Mouse (Mus musculus) myocyte (in vitro differentiated cells): ENCODE measurements around the gene Gm17428. TPM values are rescaled to one million over a fixed set of nuclear protein-coding genes. Genes with fewer than 3 reads are reported as not detected.
A peak's percentile ranks its signal among the peaks of the same experiment; 100 is the strongest.

ENCODE experiments used
- H3K27me3 ChIP-seq: one replicate; pipeline ENCODE4 v1.6.1; 2011; ENCODE audit not compliant: control insufficient read depth, insufficient read depth, insufficient read length
- H3K36me3 ChIP-seq: one replicate; pipeline ENCODE4 v1.6.1; 2011; ENCODE audit not compliant: control insufficient read depth, insufficient read depth
- H3K4me2 ChIP-seq: one replicate; pipeline ENCODE4 v1.6.1; 2011; ENCODE audit warnings: low read depth, control low read depth
- H3K4me3 ChIP-seq: one replicate; pipeline ENCODE4 v1.5.1; 2011; ENCODE audit warnings: mild to moderate bottlenecking, control low read depth, moderate library complexity
- H3K79me2 ChIP-seq: one replicate; pipeline ENCODE4 v1.6.1; 2011; ENCODE audit not compliant: control insufficient read depth, insufficient read depth
- H3ac ChIP-seq: one replicate; pipeline ENCODE4 v1.6.1; 2011; ENCODE audit not compliant: control insufficient read depth, insufficient read length
- CEBPB ChIP-seq: IDR thresholded peaks from 2 replicates; pipeline ENCODE4 v1.6.1; 2011; ENCODE audit warnings: mild to moderate bottlenecking, moderate library complexity; ENCODE audit not compliant: poor library complexity, insufficient read depth, severe bottlenecking
- E2F4 ChIP-seq: IDR thresholded peaks from one replicate; pipeline ENCODE4 v1.6.1; 2011; ENCODE audit warnings: mild to moderate bottlenecking, control low read depth, moderate library complexity; ENCODE audit not compliant: insufficient read depth
- MYOD1 ChIP-seq, 3 experiments: IDR thresholded peaks; one replicate each; pipeline ENCODE4 v1.6.1; 2011; ENCODE audit warnings: control low read depth in 2 of 3, low read depth in 2 of 3, mild to moderate bottlenecking in 2 of 3, moderate library complexity in 1 of 3; ENCODE audit not compliant: insufficient read length in 2 of 3, control insufficient read depth in 1 of 3
- MYOG ChIP-seq, 3 experiments: IDR thresholded peaks; one replicate each; pipeline ENCODE4 v1.6.1; 2011; ENCODE audit warnings: control low read depth in 2 of 3, low read depth in 2 of 3, mild to moderate bottlenecking in 2 of 3; ENCODE audit not compliant: insufficient read length in 2 of 3, control insufficient read depth in 1 of 3, insufficient read depth in 1 of 3
- POLR2A ChIP-seq: IDR thresholded peaks from one replicate; pipeline ENCODE4 v1.6.1; 2011; ENCODE audit warnings: low read depth, mild to moderate bottlenecking, control low read depth, moderate library complexity; ENCODE audit not compliant: insufficient read length
- POLR2AphosphoS2 ChIP-seq: IDR thresholded peaks from one replicate; pipeline ENCODE4 v1.6.1; 2011; ENCODE audit warnings: low read depth, control low read depth; ENCODE audit not compliant: insufficient read length
- SRF ChIP-seq: IDR thresholded peaks from one replicate; pipeline ENCODE4 v1.6.1; 2011; ENCODE audit warnings: low read depth; ENCODE audit not compliant: control insufficient read depth, insufficient read length
- TCF12 ChIP-seq: IDR thresholded peaks from one replicate; pipeline ENCODE4 v1.6.1; 2011; ENCODE audit warnings: mild to moderate bottlenecking, control low read depth; ENCODE audit not compliant: poor library complexity, insufficient read depth, severe bottlenecking
- TCF3 ChIP-seq: IDR thresholded peaks from one replicate; pipeline ENCODE4 v1.6.1; 2011; ENCODE audit warnings: low read depth, control low read depth; ENCODE audit not compliant: insufficient read length
- USF1 ChIP-seq: IDR thresholded peaks from one replicate; pipeline ENCODE4 v1.6.1; 2011; ENCODE audit warnings: low read depth, mild to moderate bottlenecking, control low read depth, moderate library complexity
- polyA plus RNA-seq: library from polyadenylated mRNA; unstranded; fragments of >200 nt; fragmentation: generic; extraction: Trizol; gene quantifications from one replicate; pipeline ENCODE4 v1.2.1, GENCODE M21; 2012; ENCODE audit warnings: missing spikeins

Gene Gm17428
- polyA plus RNA-seq = not detected

- no peak for TF ChIP-seq SRF
- H3K36me3 ChIP-seq = no peaks in the 10 kb centered on the region
These were observed at the start of gene Gm17428 for GRCm38 (mm10) chr14:54976633-54977032. Gm17428 (plus strand) TSS chr14:54976933.

GRCm38 (mm10) chr14:54927296-54927695, 49.4 kb upstream of the Gm17428 start:
- no peak overlapping the region for H3K4me3 ChIP-seq
- no peak for TF ChIP-seq POLR2A
- no peak for TF ChIP-seq CEBPB
- TF ChIP-seq TCF3 = no peak
- no peak for TF ChIP-seq SRF
- TF ChIP-seq E2F4 = no peak
- TF ChIP-seq POLR2AphosphoS2 = no peak
- peaks cover 26% of the 10 kb centered on the region for H3K27me3 ChIP-seq

More at GRCm38 (mm10) chr14:54976633-54977032, at the start of gene Gm17428:
- Histone ChIP-seq H3K4me2 (no peak within 1 kb of the TSS), H3ac (no peak within 1 kb of the TSS), H3K4me3 (no peak within 1 kb of the TSS), H3K79me2 (no peaks in the 10 kb centered on the region), H3K27me3 (peaks cover 44% of the 10 kb centered on the region)

GRCm38 (mm10) chr14:54929801-54930200, 46.9 kb upstream of the Gm17428 start:
- no peak for TF ChIP-seq TCF12
- TF ChIP-seq MYOG (IDR thresholded peaks at IDR 0.05; ENCODE audit: control insufficient read depth in 1 of 3, insufficient read depth in 1 of 3, insufficient read length in 2 of 3, low read depth in 2 of 3) = peak in 1 of 3 experiments; percentile 3
- peak in 1 of 3 experiments; percentile 3 for TF ChIP-seq MYOD1 (IDR thresholded peaks at IDR 0.05; ENCODE audit: control insufficient read depth in 1 of 3, insufficient read length in 2 of 3, low read depth in 2 of 3)
- no peak overlapping the region for H3ac ChIP-seq
- no peak overlapping the region for H3K4me3 ChIP-seq
- peaks cover 30% of the 10 kb centered on the region for H3K27me3 ChIP-seq
- H3K79me2 ChIP-seq = no peaks in the 10 kb centered on the region
- H3K4me2 ChIP-seq = no peak overlapping the region
- H3K36me3 ChIP-seq = no peaks in the 10 kb centered on the region

More at GRCm38 (mm10) chr14:54927296-54927695, 49.4 kb upstream of the Gm17428 start:
- H3K79me2 ChIP-seq = no peaks in the 10 kb centered on the region
- no peak overlapping the region for H3K4me2 ChIP-seq
- no peak overlapping the region for H3ac ChIP-seq
- no peaks in the 10 kb centered on the region for H3K36me3 ChIP-seq

- no peak overlapping the region for H3K4me3 ChIP-seq
- H3K79me2 ChIP-seq = no peaks in the 10 kb centered on the region
- TF ChIP-seq USF1 (peak; percentile 29), MYOG (IDR thresholded peaks at IDR 0.05; ENCODE audit: control insufficient read depth in 1 of 3, insufficient read depth in 1 of 3, insufficient read length in 2 of 3, low read depth in 2 of 3) (peak in 1 of 3 experiments; percentile 44), CEBPB (no peak), E2F4 (no peak)
- H3K36me3 ChIP-seq = no peaks in the 10 kb centered on the region
- H3K4me2 ChIP-seq = no peak overlapping the region
- H3ac ChIP-seq = no peak overlapping the region
- peaks cover 32% of the 10 kb centered on the region for H3K27me3 ChIP-seq
These were observed 46.3 kb upstream of the Gm17428 start for GRCm38 (mm10) chr14:54930431-54930830.

GRCm38 (mm10) chr14:54932645-54933150, 44.0 kb upstream of the Gm17428 start, which contains the start of gene Il25:
Il25 (plus strand) TSS chr14:54932695.
- Histone ChIP-seq H3K79me2 (no peaks in the 10 kb centered on the region), H3ac (no peak within 1 kb of the TSS), H3K4me2 (no peak within 1 kb of the TSS), H3K27me3 (peaks cover 21% of the 10 kb centered on the region), H3K36me3 (no peaks in the 10 kb centered on the region), H3K4me3 (no peak within 1 kb of the TSS)
- TF ChIP-seq CEBPB (no peak), TCF3 (no peak), MYOG (IDR thresholded peaks at IDR 0.05; ENCODE audit: control insufficient read depth in 1 of 3, insufficient read depth in 1 of 3, insufficient read length in 2 of 3, low read depth in 2 of 3) (peak in 1 of 3 experiments; percentile 9), POLR2AphosphoS2 (no peak), USF1 (no peak)

GRCm38 (mm10) chr14:54935904-54936830, 40.6 kb upstream of the Gm17428 start, which contains the start of gene Cmtm5:
Cmtm5 (plus strand) TSS chr14:54936261.
- no peak within 1 kb of the TSS for H3K4me2 ChIP-seq
- no peaks in the 10 kb centered on the region for H3K36me3 ChIP-seq
- no peak for TF ChIP-seq TCF12
- TF ChIP-seq MYOG (IDR thresholded peaks at IDR 0.05; ENCODE audit: control insufficient read depth in 1 of 3, insufficient read depth in 1 of 3, insufficient read length in 2 of 3, low read depth in 2 of 3) = peak in 1 of 3 experiments; percentile 43
- H3K79me2 ChIP-seq = no peaks in the 10 kb centered on the region
- H3K4me3 ChIP-seq = no peak within 1 kb of the TSS
- peaks cover 21% of the 10 kb centered on the region for H3K27me3 ChIP-seq
- H3ac ChIP-seq = no peak within 1 kb of the TSS
